Mouse (Mus musculus) forebrain, embryonic 11.5 days (tissue): ENCODE measurements at regions not wholly inside any gene's neighbourhood (a gene's known extent, or its start where the extent isn't known, plus 50 kb on each side); places are given as distances from the start of the nearest gene placed in this dataset.
A peak's percentile ranks its signal among the peaks of the same experiment; 100 is the strongest.

Experiments
- ATAC-seq: fragments of 200-750 bp; cut with Nextera tagmentation; replicated peaks from 2 replicates; pipeline ENCODE4 v1.8.0; 2017; ENCODE audit warnings: moderate TSS enrichment; ENCODE audit not compliant: low FRiP score
- DNase-seq: peaks from one replicate; pipeline ENCODE4 v3.0.0-alpha.2; 2017; ENCODE audit warnings: low spot score
- H3K27ac ChIP-seq: fragments of 300-500 bp; sonication (generic); 2 replicates; pipeline ENCODE4 v1.5.1; 2014; ENCODE audit warnings: low read depth, low read length
- H3K27me3 ChIP-seq: fragments of 300-500 bp; sonication (generic); 2 replicates; pipeline ENCODE4 v1.6.1; 2014; ENCODE audit warnings: mild to moderate bottlenecking, low read length, mixed read lengths; ENCODE audit not compliant: control insufficient read depth, insufficient read depth
- H3K36me3 ChIP-seq: fragments of 300-500 bp; sonication (generic); 2 replicates; pipeline ENCODE4 v1.6.1; 2014; ENCODE audit warnings: mild to moderate bottlenecking, low read length, moderate library complexity, mixed read lengths; ENCODE audit not compliant: control insufficient read depth, insufficient read depth
- H3K4me1 ChIP-seq: fragments of 300-500 bp; sonication (generic); replicated peaks from 2 replicates; pipeline ENCODE4 v1.6.1; 2014; ENCODE audit warnings: low read length, mixed read lengths; ENCODE audit not compliant: control insufficient read depth, insufficient read depth
- H3K4me2 ChIP-seq: fragments of 300-500 bp; sonication (generic); 2 replicates; pipeline ENCODE4 v1.6.1; 2014; ENCODE audit warnings: low read depth, mild to moderate bottlenecking, low read length, moderate library complexity, mixed read lengths; ENCODE audit not compliant: severe bottlenecking
- H3K4me3 ChIP-seq: fragments of 300-500 bp; sonication (generic); 2 replicates; pipeline ENCODE4 v1.5.1; 2014; ENCODE audit warnings: low read depth, low read length
- H3K9ac ChIP-seq: fragments of 300-500 bp; sonication (generic); 2 replicates; pipeline ENCODE4 v1.6.1; 2014; ENCODE audit warnings: low read length
- H3K9me3 ChIP-seq: fragments of 300-500 bp; sonication (generic); 2 replicates; pipeline ENCODE4 v1.6.1; 2016; ENCODE audit warnings: low read length, mixed read lengths; ENCODE audit not compliant: control insufficient read depth
- WGBS: fragments of 180-500 bp; shearing (Covaris S2); extraction: QIAGEN DNeasy Blood & Tissue Kit; methylation state at CpG from one replicate; pipeline ENCODE4 v1.1.7; 2014; 5-methylcytosine and 5-hydroxymethylcytosine counted together

DNA sequence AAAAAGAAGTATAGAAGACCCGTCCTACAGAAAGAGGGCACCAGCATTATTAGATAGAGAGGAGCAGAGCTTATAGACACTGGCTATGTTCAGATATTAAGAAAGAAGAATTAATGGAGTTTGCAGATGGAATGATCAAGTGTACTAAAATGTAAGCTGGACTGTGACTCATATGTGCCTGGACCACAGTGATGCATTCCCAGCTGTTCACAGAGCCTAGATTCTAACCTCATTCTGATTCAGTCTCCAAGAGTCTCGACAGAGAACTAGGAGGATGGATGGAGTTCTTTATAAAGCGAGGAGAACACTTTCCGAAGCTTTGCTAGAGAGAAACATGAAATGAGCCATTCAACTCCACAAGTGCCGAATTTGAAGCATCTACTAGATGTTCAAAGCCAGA, 345.4 kb downstream of the Adgrl2 start:
- DNase-seq (no peak), ATAC-seq (no peak)
- no peak overlapping the region for H3K4me2 ChIP-seq
- no peaks in the 10 kb centered on the region for H3K27me3 ChIP-seq
- no peak overlapping the region for H3K27ac ChIP-seq
- H3K36me3 ChIP-seq, result no peaks in the 10 kb centered on the region
- 93% methylated on average over 5 of the region's 5 CpGs for WGBS
- H3K9me3 ChIP-seq, result no peaks in the 10 kb centered on the region
- no peak overlapping the region for H3K9ac ChIP-seq
- no peak overlapping the region for H3K4me3 ChIP-seq
- H3K4me1 ChIP-seq, result no peaks in the 10 kb centered on the region

DNA sequence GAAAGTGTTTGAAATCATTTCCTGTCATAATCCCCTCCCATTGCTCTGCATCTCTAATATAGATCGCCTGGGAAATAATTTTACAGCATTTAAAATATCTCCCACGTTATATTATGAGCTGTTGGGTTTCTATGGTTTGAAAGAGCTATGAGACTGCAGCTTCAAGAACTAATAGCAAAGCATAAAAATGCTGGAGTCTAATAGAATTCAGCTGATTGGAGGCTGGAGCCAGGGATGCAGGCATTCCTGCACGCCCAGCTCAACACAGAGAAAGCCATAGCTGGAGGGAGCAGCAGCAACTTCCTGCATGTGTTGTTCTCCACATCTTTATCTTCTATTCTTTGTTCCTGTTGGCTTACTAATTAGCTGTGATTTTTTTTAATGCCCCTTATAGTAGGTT, 348.8 kb downstream of the Adgrl2 start:
- H3K4me1 ChIP-seq, result no peaks in the 10 kb centered on the region
- no peak overlapping the region for H3K27ac ChIP-seq
- ATAC-seq (0 out of 2 replicates have a peak, but pooled peaks have one; percentile 30), DNase-seq (no peak)
- H3K4me2 ChIP-seq, result no peak overlapping the region
- no peaks in the 10 kb centered on the region for H3K36me3 ChIP-seq
- no peak overlapping the region for H3K4me3 ChIP-seq
- no peaks in the 10 kb centered on the region for H3K9me3 ChIP-seq
- 56% methylated on average over 3 of the region's 3 CpGs for WGBS
- H3K9ac ChIP-seq, result no peak overlapping the region
- H3K27me3 ChIP-seq, result no peaks in the 10 kb centered on the region

DNA sequence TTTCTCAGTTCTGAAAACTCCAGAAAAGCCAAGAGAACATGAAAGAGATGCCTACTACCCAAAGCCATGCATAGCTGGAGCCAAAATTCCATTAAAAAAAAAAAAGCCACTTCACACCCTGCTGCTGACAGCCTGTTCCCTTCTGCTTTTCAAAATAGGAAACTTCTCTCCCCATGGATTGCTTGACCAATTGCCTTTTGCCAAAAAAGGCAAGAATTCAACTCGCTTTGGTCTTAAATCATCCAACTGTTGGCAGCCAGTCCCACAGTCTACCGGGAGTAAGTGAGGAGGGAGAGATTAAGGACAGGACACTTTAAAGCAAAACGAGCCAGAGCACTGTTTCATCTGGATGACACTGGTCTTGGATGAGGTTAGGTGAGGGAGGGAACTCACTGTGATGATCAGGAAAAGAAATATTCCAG, 349.7 kb downstream of the Adgrl2 start:
- Histone ChIP-seq H3K27me3 (no peaks in the 10 kb centered on the region), H3K36me3 (no peaks in the 10 kb centered on the region), H3K4me1 (no peaks in the 10 kb centered on the region), H3K4me2 (no peak overlapping the region), H3K4me3 (no peak overlapping the region), H3K9me3 (no peaks in the 10 kb centered on the region), H3K27ac (no peak overlapping the region), H3K9ac (no peak overlapping the region)
- 77% methylated on average over 3 of the region's 3 CpGs for WGBS
- DNase-seq, result no peak
- ATAC-seq, result no peak

DNA sequence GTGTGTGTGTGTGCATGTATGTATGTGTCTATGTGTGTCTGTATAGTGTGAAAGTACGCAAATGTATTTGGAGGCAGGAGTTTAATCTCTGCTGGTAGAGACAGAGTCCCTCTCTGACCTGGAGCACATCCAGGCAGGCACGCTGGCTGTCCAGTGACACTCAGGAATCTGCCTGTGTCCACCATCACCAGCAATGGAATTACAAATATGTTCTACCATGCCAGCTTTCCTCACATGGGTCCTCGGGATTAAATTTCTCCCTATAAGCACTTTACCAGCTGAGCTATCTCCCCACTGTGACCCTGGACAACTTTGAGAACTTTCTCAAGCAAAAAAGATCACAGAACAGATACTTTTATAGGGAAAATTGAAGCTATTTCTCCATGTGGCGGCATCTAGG, 355.3 kb downstream of the Adgrl2 start:
- no peaks in the 10 kb centered on the region for H3K36me3 ChIP-seq
- H3K9me3 ChIP-seq, result no peaks in the 10 kb centered on the region
- 86% methylated on average over 4 of the region's 4 CpGs for WGBS
- H3K27me3 ChIP-seq, result no peaks in the 10 kb centered on the region
- DNase-seq (no peak), ATAC-seq (no peak)
- no peak overlapping the region for H3K27ac ChIP-seq
- no peak overlapping the region for H3K4me3 ChIP-seq
- no peak overlapping the region for H3K9ac ChIP-seq
- no peak overlapping the region for H3K4me2 ChIP-seq
- H3K4me1 ChIP-seq, result no peaks in the 10 kb centered on the region

DNA sequence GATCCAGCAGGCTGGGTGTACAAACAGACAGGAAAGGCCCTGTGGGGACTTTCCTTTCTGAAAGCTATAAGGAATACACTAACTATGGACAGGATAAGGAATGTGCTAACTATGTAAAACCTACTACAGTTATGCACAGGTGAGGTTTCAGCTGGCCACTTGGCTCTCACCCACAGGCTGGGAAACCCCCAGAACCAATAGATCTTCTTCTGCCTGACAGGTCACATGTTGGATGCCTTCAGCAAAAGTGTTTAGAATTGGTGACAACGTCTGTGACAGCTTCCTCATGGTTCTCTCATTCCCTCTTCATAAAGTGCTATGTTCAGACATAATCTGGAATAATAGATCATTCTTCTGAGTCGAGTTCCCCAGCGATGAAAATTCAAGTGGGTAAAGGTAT, 356.0 kb downstream of the Adgrl2 start:
- Histone ChIP-seq H3K27ac (no peak overlapping the region), H3K9me3 (no peaks in the 10 kb centered on the region), H3K4me3 (no peak overlapping the region), H3K9ac (no peak overlapping the region), H3K4me2 (no peak overlapping the region), H3K27me3 (no peaks in the 10 kb centered on the region), H3K36me3 (no peaks in the 10 kb centered on the region), H3K4me1 (no peaks in the 10 kb centered on the region)
- no peak for ATAC-seq
- WGBS, result 82% methylated on average over 3 of the region's 3 CpGs
- no peak for DNase-seq

DNA sequence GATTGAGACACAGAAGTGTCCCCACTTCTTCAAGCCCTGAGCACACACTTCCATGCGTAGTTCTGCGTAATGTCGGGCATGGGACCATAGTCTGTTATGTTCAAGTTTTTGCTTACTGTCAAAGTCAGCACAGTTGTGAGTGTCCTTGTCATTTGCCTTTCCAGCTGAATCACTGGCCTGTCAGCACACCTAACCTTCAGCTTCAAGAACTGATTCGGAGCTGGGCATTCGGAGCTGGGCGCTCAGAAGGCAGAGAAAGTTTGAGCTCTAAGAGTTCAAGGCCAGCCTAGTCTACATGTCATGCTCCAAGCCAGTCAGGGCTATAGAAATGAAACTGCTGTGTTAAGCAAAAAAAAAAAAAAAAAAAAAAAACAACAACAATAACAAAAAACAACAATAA, 357.1 kb downstream of the Adgrl2 start:
- Histone ChIP-seq H3K36me3 (no peaks in the 10 kb centered on the region), H3K4me2 (no peak overlapping the region), H3K27ac (no peak overlapping the region), H3K9ac (no peak overlapping the region), H3K4me1 (no peaks in the 10 kb centered on the region), H3K9me3 (no peaks in the 10 kb centered on the region), H3K27me3 (no peaks in the 10 kb centered on the region), H3K4me3 (no peak overlapping the region)
- DNase-seq (no peak), ATAC-seq (no peak)
- WGBS, result 97% methylated on average over 6 of the region's 6 CpGs

DNA sequence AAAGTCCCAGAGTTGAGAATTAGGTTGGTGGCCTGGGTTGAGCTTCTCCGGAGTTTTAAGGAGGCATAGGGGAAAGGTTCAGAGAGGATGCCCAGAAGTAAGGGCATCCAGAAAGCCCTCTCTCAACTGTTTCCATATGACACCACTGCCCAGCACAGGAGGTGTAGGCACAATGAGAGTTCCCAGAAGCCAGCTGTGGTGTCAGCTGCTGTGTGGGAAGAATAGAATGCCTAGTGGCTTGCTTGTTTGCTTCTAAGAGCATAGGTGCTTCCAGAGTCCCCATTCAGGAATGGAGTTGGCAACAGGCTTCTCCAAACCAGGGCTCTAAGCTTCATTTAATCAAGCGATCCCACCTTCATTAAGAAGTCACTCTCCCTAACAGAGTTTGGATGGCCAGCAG, 357.9 kb downstream of the Adgrl2 start:
- no peaks in the 10 kb centered on the region for H3K36me3 ChIP-seq
- 81% methylated on average over 2 of the region's 2 CpGs for WGBS
- H3K4me3 ChIP-seq, result no peak overlapping the region
- no peak overlapping the region for H3K9ac ChIP-seq
- no peaks in the 10 kb centered on the region for H3K4me1 ChIP-seq
- H3K4me2 ChIP-seq, result no peak overlapping the region
- no peak for DNase-seq
- ATAC-seq, result no peak
- no peaks in the 10 kb centered on the region for H3K9me3 ChIP-seq
- H3K27ac ChIP-seq, result no peak overlapping the region
- no peaks in the 10 kb centered on the region for H3K27me3 ChIP-seq

DNA sequence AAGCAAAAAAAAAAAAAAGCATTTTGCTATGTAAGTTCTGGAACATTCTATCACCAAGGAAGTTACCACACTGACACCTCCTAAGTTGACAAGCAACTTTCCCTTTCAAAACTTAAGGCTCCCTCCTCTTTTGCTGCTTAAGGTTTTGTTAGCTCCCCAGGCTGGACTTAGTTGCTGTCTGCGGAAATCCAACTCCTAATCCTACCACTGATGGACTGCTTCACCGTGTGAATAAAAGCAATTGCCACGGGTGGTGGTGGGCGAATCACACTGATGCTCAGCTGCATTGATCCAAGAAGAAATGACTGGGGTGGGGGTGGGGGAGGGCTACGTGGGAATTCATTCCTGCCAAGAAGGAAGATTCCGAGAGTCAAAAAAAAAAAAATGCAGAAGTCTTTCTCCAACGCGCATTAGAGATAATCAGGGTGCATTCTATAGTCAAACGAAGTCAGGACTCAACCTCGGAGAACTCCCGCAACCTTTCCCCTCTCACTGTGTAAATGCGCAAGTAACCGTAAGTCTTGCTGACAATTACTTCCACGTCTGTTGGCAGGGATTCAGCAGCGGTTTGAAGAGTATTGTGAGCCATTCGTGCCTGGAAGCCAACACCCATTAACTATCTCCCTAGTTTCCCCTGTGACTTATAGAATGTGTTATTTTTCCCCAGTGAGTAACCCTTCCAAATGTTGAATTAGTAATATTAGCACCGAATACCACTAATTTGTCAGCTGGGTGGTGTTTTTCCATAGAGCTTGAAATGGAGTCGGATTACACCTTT, 358.8 kb downstream of the Adgrl2 start:
- 42% methylated on average over 18 of the region's 18 CpGs for WGBS
- H3K27ac ChIP-seq, result no peak overlapping the region
- no peak for DNase-seq

DNA sequence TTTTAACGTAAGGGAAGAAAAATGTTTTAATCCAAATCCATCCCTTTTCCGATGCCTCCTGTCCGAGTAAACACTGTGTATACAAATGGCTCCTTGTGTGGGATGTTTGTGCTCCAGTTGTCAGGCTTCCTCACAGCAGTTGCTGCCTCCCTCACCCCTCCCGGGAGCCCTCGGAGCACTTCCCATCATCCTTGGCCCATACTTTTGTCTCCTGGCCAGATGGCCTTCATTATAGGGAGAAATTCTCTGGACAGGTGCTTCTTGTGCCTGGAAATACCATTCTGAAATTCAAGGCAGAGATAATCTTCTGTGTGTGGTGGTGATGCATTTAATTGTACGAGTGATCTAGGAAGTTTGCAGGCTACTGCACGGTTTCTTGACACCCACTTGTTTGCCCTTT, 359.5 kb downstream of the Adgrl2 start:
- ATAC-seq, result no peak
- Histone ChIP-seq H3K9ac (no peak overlapping the region), H3K27me3 (no peaks in the 10 kb centered on the region), H3K4me2 (no peak overlapping the region), H3K9me3 (no peaks in the 10 kb centered on the region), H3K27ac (no peak overlapping the region), H3K36me3 (no peaks in the 10 kb centered on the region), H3K4me1 (no peaks in the 10 kb centered on the region), H3K4me3 (no peak overlapping the region)
- no peak for DNase-seq
- WGBS, result 67% methylated on average over 7 of the region's 7 CpGs

More for the DNA sequence above, 358.8 kb downstream of the Adgrl2 start:
- H3K27me3 ChIP-seq, result no peaks in the 10 kb centered on the region
- ATAC-seq, result no peak
- H3K4me3 ChIP-seq, result no peak overlapping the region
- H3K4me2 ChIP-seq, result no peak overlapping the region
- H3K9ac ChIP-seq, result no peak overlapping the region
- H3K9me3 ChIP-seq, result no peaks in the 10 kb centered on the region
- H3K4me1 ChIP-seq, result no peaks in the 10 kb centered on the region
- no peaks in the 10 kb centered on the region for H3K36me3 ChIP-seq
